Mouse (Mus musculus): ENCODE data around the gene Pdia4. TPM values are rescaled to one million over a fixed set of nuclear protein-coding genes. Genes with fewer than 3 reads are reported as not detected.
"Not testable (repeated sequence)": the region's sequence is repeated elsewhere in the genome, so short reads cannot be mapped to it uniquely, and the experiment has no call there.

The Pdia4 gene
- polyA plus RNA-seq (2015; fragmentation: Nextera tagmentation; extraction: Ambion mirVana) = 145 TPM in 2 replicates

- Histone ChIP-seq H3K4me2 (replicated peaks) (peak within 1 kb of the TSS; percentile 66), H3K9me3 (no peaks in the 10 kb centered on the region), H3K27ac (replicated peaks) (peak within 1 kb of the TSS; percentile 92), H3K9ac (replicated peaks) (peak within 1 kb of the TSS; percentile 76), H3K27me3 (no peaks in the 10 kb centered on the region), H3K4me3 (peak within 1 kb of the TSS; percentile 74), H3K36me3 (peaks cover 10% of the 10 kb centered on the region), H3K4me1 (peaks cover 39% of the 10 kb centered on the region)
- under 1% methylated on average over 44 of the region's 44 CpGs for WGBS
- ATAC-seq (replicated peaks) = peak; percentile 100
Measured at GRCm38 (mm10) chr6:47813257-47813878, at the start of gene Pdia4. Gene Pdia4 (minus strand): TSS chr6:47813430.

DNA sequence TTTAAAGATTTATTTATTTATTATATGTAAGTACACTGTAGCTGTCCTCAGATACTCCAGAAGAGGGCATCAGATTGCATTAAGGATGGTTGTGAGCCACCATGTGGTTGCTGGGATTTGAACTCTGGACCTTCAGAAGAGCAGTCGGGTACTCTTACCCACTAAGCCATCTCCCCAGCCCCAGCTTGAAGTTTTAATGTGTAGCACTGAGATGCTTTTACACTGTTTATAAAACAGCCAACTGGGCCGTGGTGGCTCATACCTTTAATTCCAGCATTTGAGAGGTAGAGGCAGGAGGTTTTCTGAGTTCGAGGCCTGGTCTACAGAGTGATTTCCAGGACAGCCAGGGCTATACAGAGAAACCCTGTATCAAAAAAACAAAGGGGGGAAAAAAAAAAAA is 44.5 kb upstream of the Pdia4 start:
- not testable (repeated sequence) for H3K4me1 ChIP-seq; H3K9ac ChIP-seq (replicated peaks); H3K4me2 ChIP-seq (replicated peaks); H3K4me3 ChIP-seq; H3K9me3 ChIP-seq; H3K27me3 ChIP-seq; H3K27ac ChIP-seq (replicated peaks); ATAC-seq (replicated peaks)
- H3K36me3 ChIP-seq = peaks cover 44% of the 10 kb centered on the region
- WGBS = 87% methylated on average over 3 of the region's 3 CpGs

DNA sequence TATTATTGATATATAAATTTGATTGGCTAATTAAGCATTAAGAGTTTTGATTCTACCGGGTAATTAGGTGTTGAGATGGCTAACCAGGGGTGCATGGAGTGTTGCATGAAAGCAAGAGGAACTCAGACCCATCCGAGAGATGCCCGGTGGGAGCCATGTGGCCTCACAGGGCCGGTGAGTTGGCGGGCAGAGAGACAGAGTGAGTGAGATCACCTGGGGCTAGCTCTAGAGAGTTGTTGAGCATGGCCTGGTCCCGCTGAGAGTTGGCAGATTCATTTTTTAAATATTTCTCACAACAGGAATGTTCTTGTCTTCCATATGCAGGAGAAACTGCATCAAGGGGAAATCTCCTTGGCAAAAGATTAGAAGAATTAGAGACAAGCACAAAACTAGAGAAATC is 44.0 kb upstream of the Pdia4 start:
- ATAC-seq (replicated peaks) = no peak
- H3K4me2 ChIP-seq (replicated peaks) = no peak overlapping the region
- no peak overlapping the region for H3K9ac ChIP-seq (replicated peaks)
- no peaks in the 10 kb centered on the region for H3K4me1 ChIP-seq
- no peaks in the 10 kb centered on the region for H3K27me3 ChIP-seq
- H3K27ac ChIP-seq (replicated peaks) = no peak overlapping the region
- H3K36me3 ChIP-seq = peaks cover 39% of the 10 kb centered on the region
- no peak overlapping the region for H3K4me3 ChIP-seq
- 91% methylated on average over 6 of the region's 6 CpGs for WGBS
- H3K9me3 ChIP-seq = no peaks in the 10 kb centered on the region

- Histone ChIP-seq H3K9ac (replicated peaks) (no peak overlapping the region), H3K27ac (replicated peaks) (no peak overlapping the region), H3K9me3 (no peaks in the 10 kb centered on the region), H3K4me2 (replicated peaks) (no peak overlapping the region), H3K27me3 (no peaks in the 10 kb centered on the region), H3K4me1 (no peaks in the 10 kb centered on the region), H3K36me3 (peaks cover 12% of the 10 kb centered on the region), H3K4me3 (no peak overlapping the region)
- ATAC-seq (replicated peaks) = no peak
Measured at GRCm38 (mm10) chr6:47845779-47846178, 32.5 kb upstream of the Pdia4 start.

GRCm38 (mm10) chr6:47842337-47842736 is 29.1 kb upstream of the Pdia4 start:
- Histone ChIP-seq H3K9ac (replicated peaks) (no peak overlapping the region), H3K4me1 (peaks cover 7% of the 10 kb centered on the region), H3K27ac (replicated peaks) (no peak overlapping the region), H3K4me2 (replicated peaks) (no peak overlapping the region), H3K27me3 (no peaks in the 10 kb centered on the region), H3K9me3 (no peaks in the 10 kb centered on the region), H3K4me3 (no peak overlapping the region), H3K36me3 (peaks cover 11% of the 10 kb centered on the region)
- 88% methylated on average over 1 of the region's 1 CpGs for WGBS
- no peak for ATAC-seq (replicated peaks)

DNA sequence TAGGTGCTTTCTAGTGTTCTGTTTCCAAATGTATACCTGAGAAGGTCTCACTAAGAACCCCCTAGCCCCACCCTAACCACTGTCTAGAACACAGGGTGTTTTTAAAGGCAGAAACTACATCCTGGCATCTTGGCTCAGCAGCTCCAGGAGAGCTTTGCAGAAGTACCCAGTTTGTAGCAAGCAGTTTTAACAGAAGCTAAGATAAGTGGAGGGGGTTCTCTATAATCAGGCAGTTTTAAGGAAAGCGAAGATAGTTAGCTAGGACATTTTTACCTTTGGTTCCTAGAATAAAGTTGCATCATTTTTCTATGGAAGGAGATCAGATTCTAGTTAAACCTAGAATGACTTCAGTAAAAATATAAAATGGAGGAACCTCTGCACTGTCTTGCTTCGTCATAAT is 28.6 kb upstream of the Pdia4 start:
- Histone ChIP-seq H3K9ac (replicated peaks) (no peak overlapping the region), H3K4me2 (replicated peaks) (no peak overlapping the region), H3K27me3 (no peaks in the 10 kb centered on the region), H3K36me3 (peaks cover 8% of the 10 kb centered on the region; the same call in 1 of the 2 replicates), H3K9me3 (no peaks in the 10 kb centered on the region), H3K4me3 (no peak overlapping the region), H3K27ac (replicated peaks) (no peak overlapping the region), H3K4me1 (peaks cover 11% of the 10 kb centered on the region)
- no peak for ATAC-seq (replicated peaks)
- 98% methylated on average over 2 of the region's 2 CpGs for WGBS

DNA sequence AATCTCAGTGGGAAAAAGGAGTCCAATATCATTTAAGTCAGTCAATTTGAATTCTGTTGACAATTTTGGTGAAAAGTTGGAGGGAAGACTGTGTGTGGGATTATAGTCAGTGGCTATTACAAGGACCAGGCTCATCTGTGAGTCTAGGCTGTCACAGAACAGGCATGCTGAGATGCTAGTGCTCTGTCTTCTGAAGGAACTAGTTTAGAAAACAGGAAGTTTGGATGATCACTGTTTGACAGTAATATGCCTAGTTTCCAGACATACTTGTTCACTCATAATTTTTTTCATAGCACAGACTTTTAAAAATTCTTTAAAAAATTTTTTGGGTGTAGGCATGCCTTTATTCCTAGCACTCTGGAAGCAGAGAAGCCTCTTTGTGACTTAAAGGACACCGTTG is 27.8 kb upstream of the Pdia4 start:
- H3K36me3 ChIP-seq = peaks cover 5% of the 10 kb centered on the region; the same call in 1 of the 2 replicates
- H3K27ac ChIP-seq (replicated peaks) = no peak overlapping the region
- 95% methylated on average over 1 of the region's 1 CpGs for WGBS
- H3K4me1 ChIP-seq = peaks cover 15% of the 10 kb centered on the region
- H3K4me3 ChIP-seq = no peak overlapping the region
- no peak overlapping the region for H3K9ac ChIP-seq (replicated peaks)
- no peaks in the 10 kb centered on the region for H3K27me3 ChIP-seq
- ATAC-seq (replicated peaks) = no peak
- no peak overlapping the region for H3K4me2 ChIP-seq (replicated peaks)
- no peaks in the 10 kb centered on the region for H3K9me3 ChIP-seq

GRCm38 (mm10) chr6:47837630-47838029 is 24.4 kb upstream of the Pdia4 start:
- ATAC-seq (replicated peaks) = no peak
- Histone ChIP-seq H3K27ac (replicated peaks) (no peak overlapping the region), H3K9me3 (no peaks in the 10 kb centered on the region), H3K9ac (replicated peaks) (no peak overlapping the region), H3K36me3 (peaks cover 5% of the 10 kb centered on the region; the same call in 1 of the 2 replicates), H3K27me3 (no peaks in the 10 kb centered on the region), H3K4me1 (peaks cover 15% of the 10 kb centered on the region), H3K4me2 (replicated peaks) (no peak overlapping the region), H3K4me3 (no peak overlapping the region)
- WGBS = 85% methylated on average over 2 of the region's 2 CpGs

- H3K9me3 ChIP-seq = no peaks in the 10 kb centered on the region
- peak overlapping the region; percentile 98 for H3K4me3 ChIP-seq
- H3K27ac ChIP-seq (replicated peaks) = peak overlapping the region; percentile 96
- peaks cover 15% of the 10 kb centered on the region for H3K4me1 ChIP-seq
- peak overlapping the region; percentile 68 for H3K4me2 ChIP-seq (replicated peaks)
- no peaks in the 10 kb centered on the region for H3K27me3 ChIP-seq
- WGBS = under 1% methylated on average over 48 of the region's 49 CpGs
- peak; percentile 82 for ATAC-seq (replicated peaks)
- H3K9ac ChIP-seq (replicated peaks) = peak overlapping the region; percentile 94
- no peaks in the 10 kb centered on the region for H3K36me3 ChIP-seq
Measured at GRCm38 (mm10) chr6:47835984-47836521, 22.8 kb upstream of the Pdia4 start.

DNA sequence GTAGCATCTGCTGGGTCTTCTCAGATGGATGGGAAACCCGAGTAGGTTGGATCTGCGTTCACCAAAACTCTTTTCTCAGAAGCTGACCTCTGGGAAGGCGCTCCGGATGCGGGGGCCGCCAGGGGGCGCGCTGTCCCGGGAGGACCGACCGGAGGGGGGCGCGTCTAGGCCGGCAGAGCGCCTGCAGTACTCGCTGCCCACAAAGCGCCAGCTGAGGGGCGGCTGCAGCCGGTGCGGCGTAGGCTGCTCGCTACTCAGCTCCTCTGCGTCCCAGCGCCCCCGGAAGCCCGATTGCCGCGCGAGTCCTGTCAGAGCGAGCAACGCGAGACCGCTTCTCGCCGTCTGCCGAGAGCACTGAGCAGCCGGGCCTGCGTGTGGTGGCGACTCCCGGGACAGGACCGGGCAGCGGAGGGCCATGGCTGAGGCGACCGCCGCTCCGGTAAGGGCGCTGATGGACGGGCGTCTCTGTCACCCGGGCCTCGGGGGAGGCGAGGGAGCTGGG is 22.3 kb upstream of the Pdia4 start, which contains the start of gene Zfp398:
Zfp398 (plus strand) TSS at position 180 of the 502 bp plus-strand sequence.
- Histone ChIP-seq H3K27me3 (no peaks in the 10 kb centered on the region), H3K36me3 (no peaks in the 10 kb centered on the region), H3K4me3 (peak within 1 kb of the TSS; percentile 98), H3K4me1 (peaks cover 19% of the 10 kb centered on the region), H3K4me2 (replicated peaks) (peak within 1 kb of the TSS; percentile 68), H3K9me3 (no peaks in the 10 kb centered on the region), H3K27ac (replicated peaks) (peak within 1 kb of the TSS; percentile 96), H3K9ac (replicated peaks) (peak within 1 kb of the TSS; percentile 94)
- ATAC-seq (replicated peaks) = peak; percentile 97
- WGBS = under 1% methylated on average over 52 of the region's 52 CpGs

GRCm38 (mm10) chr6:47832220-47832619 is 19.0 kb upstream of the Pdia4 start:
- 92% methylated on average over 1 of the region's 1 CpGs for WGBS
- Histone ChIP-seq H3K36me3 (no peaks in the 10 kb centered on the region), H3K4me1 (peaks cover 22% of the 10 kb centered on the region), H3K4me3 (no peak overlapping the region), H3K27me3 (no peaks in the 10 kb centered on the region), H3K27ac (replicated peaks) (no peak overlapping the region), H3K9me3 (no peaks in the 10 kb centered on the region), H3K4me2 (replicated peaks) (no peak overlapping the region), H3K9ac (replicated peaks) (no peak overlapping the region)
- no peak for ATAC-seq (replicated peaks)

DNA sequence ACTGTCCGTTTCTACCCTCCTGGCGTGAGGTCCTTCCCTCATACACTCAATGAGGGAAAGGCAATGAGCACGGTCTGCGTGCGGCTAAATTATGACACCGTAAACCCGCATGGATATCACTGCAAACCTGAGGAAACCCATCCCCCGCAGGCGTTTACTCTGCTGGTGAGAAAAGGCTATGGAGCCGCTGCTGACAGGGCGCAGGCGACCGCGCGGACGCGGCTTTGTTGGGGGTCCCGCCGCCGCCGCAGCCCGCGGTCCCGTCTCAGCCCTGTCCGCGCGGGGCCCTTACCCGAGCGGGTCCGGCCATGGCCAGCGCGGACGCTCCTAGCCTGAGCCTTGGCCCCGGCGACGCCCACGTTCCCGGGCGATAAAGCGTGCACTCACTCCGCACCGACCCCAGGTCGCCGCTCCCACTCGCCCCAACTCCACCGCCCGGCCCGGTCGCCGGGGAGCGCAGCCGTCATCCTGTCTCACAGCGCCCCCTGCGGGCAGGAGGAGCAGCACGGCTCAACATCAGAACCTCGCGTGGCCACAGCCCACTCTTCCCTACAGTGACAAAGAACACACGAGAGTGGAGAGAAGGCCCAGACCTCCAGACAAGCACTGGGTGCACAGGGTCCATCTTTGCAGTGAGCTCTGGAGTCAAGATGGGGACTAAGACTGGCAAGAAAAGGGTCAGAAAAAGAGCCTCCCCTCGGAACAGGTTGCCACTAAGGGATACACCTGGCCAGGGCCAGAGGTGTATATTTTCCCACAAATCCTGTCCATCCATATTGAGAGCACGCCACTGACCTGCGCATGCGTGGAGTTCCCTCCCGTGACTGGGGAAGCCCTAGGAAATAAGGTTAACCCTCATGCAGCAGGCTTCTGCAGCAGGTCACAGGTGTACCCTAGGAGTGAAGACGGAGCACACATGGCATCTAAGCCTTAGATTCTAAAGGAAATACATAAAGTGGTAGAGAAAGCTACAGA is 17.2 kb upstream of the Pdia4 start, which contains the start of gene Zfp786:
Zfp786 (minus strand) TSS at position 764 of the 975 bp plus-strand sequence.
- 1% methylated on average over 64 of the region's 64 CpGs for WGBS
- H3K4me2 ChIP-seq (replicated peaks) = peak within 1 kb of the TSS; percentile 34
- H3K4me1 ChIP-seq = peaks cover 15% of the 10 kb centered on the region
- ATAC-seq (replicated peaks) = peak; percentile 92
- no peaks in the 10 kb centered on the region for H3K27me3 ChIP-seq
- H3K4me3 ChIP-seq = peak within 1 kb of the TSS; percentile 88
- peak within 1 kb of the TSS; percentile 94 for H3K27ac ChIP-seq (replicated peaks)
- H3K9me3 ChIP-seq = no peaks in the 10 kb centered on the region
- H3K36me3 ChIP-seq = 0 out of 2 replicates have a peak, but pooled peaks cover 4% of the 10 kb centered on the region
- peak within 1 kb of the TSS; percentile 97 for H3K9ac ChIP-seq (replicated peaks)

Measured in forebrain, embryonic 15.5 days (tissue).